Mouse (Mus musculus): ENCODE measurements around the gene Bcl2a1d.
"Not testable (repeated sequence)": the region's sequence is repeated elsewhere in the genome, so short reads cannot be mapped to it uniquely, and the experiment has no call there.

DNA sequence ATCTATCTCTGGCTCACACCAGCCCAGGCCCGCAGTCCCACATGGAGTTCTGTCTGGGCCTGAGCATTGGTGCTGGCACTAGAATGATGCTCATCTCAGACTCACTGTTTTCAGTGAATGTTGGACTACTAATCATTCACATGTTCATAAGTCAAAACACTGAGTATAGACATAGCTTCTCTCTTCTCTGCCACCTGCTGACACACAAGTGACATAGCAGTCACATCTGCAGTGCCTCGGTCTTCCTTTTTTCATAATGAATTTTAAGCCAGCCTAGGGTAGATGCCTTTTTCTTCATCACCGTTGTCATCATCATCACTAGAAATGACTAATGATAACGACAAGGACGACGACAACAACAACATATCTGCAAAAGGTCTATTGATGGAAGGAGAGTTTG is 38.5 kb upstream of the Bcl2a1d start:
- not testable (repeated sequence) for TF ChIP-seq CTCF (IDR thresholded peaks at IDR 0.05; ENCODE audit: low read depth, low read length); POLR2A (IDR thresholded peaks at IDR 0.05; ENCODE audit: borderline replicate concordance, low read depth, low read length)

Measured in bone marrow macrophage, adult 2 months (primary cell).